27 mouse cellular contexts compared by ENCODE assay signal in the genomic region with DNA sequence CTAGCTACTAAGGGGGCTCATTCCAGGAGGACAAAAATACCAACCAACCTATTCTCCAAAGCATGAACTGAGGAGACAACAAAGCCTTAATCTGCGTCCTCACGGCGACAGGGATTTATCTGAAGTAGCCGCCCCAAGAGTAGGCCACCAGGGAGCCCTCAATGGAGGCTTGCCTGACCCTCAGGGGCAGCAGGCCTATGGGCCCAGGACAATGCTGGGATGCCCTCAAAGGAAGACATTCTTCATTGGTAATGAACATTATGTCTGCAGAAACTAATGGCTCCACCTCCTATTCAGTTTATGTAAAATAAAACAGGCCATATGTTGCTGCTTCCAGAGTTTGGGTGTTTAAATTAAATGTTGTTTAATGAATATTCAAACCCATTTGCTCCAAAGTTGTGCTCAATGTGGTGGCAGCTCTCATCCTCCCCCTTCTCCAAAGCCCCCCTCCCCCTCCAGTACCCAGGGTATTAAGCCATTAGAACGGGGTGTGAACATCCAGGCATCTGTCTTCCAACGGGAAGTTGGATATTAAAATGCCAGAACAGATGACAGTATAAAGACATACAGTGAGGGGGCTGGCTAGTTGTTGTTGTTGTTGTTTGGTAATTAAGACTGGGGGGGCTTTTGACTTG. TPM values are rescaled to one million over a fixed set of nuclear protein-coding genes. Genes with fewer than 3 reads are reported as not detected.
A peak's percentile ranks its signal among the peaks of the same experiment; 100 is the strongest.
DNase-seq lines count a peak whose midpoint lies in the region; ATAC-seq and TF ChIP-seq lines count a peak whose summit lies in the region.
"Had no signal": no experiment of that assay in that cellular context is flagged by ENCODE, and none has a peak within 500 bp of the region (broad histone marks: within the 10 kb centered on the region; RNA-seq: fewer than 3 reads in every experiment).

No protein-coding gene starts in this region.

- H3K9ac ChIP-seq in forebrain, embryonic 11.5 days (ENCODE audit: low read length) = no peak overlapping the region
- H3K9ac ChIP-seq in midbrain, postnatal 0 days (replicated peaks; ENCODE audit: low read length, poor library complexity, severe bottlenecking) = no peak overlapping the region
- no peak overlapping the region for H3K9ac ChIP-seq in forebrain, embryonic 16.5 days (replicated peaks; ENCODE audit: low read depth, low read length)
- H3K9ac ChIP-seq: hindbrain, embryonic 15.5 days; intestine, embryonic 15.5 days; liver, embryonic 14.5 days had no signal

- TF ChIP-seq CTCF in midbrain, postnatal 0 days (IDR thresholded peaks at IDR 0.05) = no peak
- TF ChIP-seq CTCF in brain, embryonic 14.5 days (IDR thresholded peaks at IDR 0.05; ENCODE audit: borderline replicate concordance, extremely low read depth, insufficient read depth, insufficient read length) = no peak

- no peak for TF ChIP-seq POLR2A in brain, embryonic 14.5 days (IDR thresholded peaks at IDR 0.05; ENCODE audit: borderline replicate concordance, extremely low read depth, insufficient read depth, insufficient read length, poor library complexity, severe bottlenecking)

- no peak overlapping the region for H3K4me3 ChIP-seq in forebrain, embryonic 10.5 days
- H3K4me3 ChIP-seq in forebrain, embryonic 11.5 days (ENCODE audit: low read depth, low read length) = no peak overlapping the region
- H3K4me3 ChIP-seq in midbrain, embryonic 10.5 days = no peak overlapping the region
- H3K4me3 ChIP-seq in midbrain, postnatal 0 days (ENCODE audit: low read depth, low read length) = no peak overlapping the region
- H3K4me3 ChIP-seq in forebrain, embryonic 16.5 days (replicated peaks; ENCODE audit: low read length) = no peak overlapping the region
- H3K4me3 ChIP-seq: hindbrain, embryonic 15.5 days; intestine, embryonic 15.5 days had no signal

- 78% methylated on average over 6 of the region's 6 CpGs for WGBS in forebrain, embryonic 10.5 days
- 63% methylated on average over 6 of the region's 6 CpGs for WGBS in forebrain, embryonic 11.5 days
- WGBS in midbrain, embryonic 10.5 days = 74% methylated on average over 6 of the region's 6 CpGs
- 50% methylated on average over 6 of the region's 6 CpGs for WGBS in midbrain, postnatal 0 days
- WGBS in forebrain, embryonic 16.5 days = 54% methylated on average over 6 of the region's 6 CpGs

- ATAC-seq in forebrain, embryonic 11.5 days (replicated peaks; ENCODE audit: low FRiP score) = no peak
- ATAC-seq in midbrain, postnatal 0 days (ENCODE audit: low FRiP score) = no peak
- peak; percentile 83 for ATAC-seq in forebrain, embryonic 16.5 days
- ATAC-seq: intestine, embryonic 15.5 days had no signal

- H3K4me2 ChIP-seq in forebrain, embryonic 11.5 days (ENCODE audit: low read depth, low read length, severe bottlenecking) = no peak overlapping the region
- H3K4me2 ChIP-seq in midbrain, postnatal 0 days (ENCODE audit: low read depth, low read length, poor library complexity, severe bottlenecking) = no peak overlapping the region
- H3K4me2 ChIP-seq in forebrain, embryonic 16.5 days (ENCODE audit: low read length) = no peak overlapping the region
- H3K4me2 ChIP-seq: hindbrain, embryonic 15.5 days; intestine, embryonic 15.5 days had no signal

- DNase-seq in forebrain, embryonic 10.5 days (ENCODE audit: extremely low spot score, low spot score) = no peak
- no peak for DNase-seq in forebrain, embryonic 11.5 days (ENCODE audit: low spot score)
- DNase-seq in midbrain, embryonic 10.5 days (ENCODE audit: low spot score) = no peak
- DNase-seq in midbrain, postnatal 0 days (ENCODE audit: low spot score) = no peak
- DNase-seq in brain, embryonic 14.5 days (ENCODE audit: low read depth) = peak; percentile 90
- no peak for DNase-seq in left cerebral cortex, adult 9 months (ENCODE audit: low spot score in 2 of 2)
- DNase-seq in urinary bladder, adult 2 months (ENCODE audit: low spot score) = no peak
- DNase-seq: adrenal gland, adult 8-10 months; cerebellum, adult 9-10 months; cerebellum, postnatal 36 days; gastrocnemius, postnatal 10 days; heart, postnatal 14 days; kidney, adult 2 months; kidney, postnatal 36 days; layer of hippocampus, postnatal 36 days; liver; lung, adult 2 months; lung, postnatal 10 days; retina, postnatal 1 day; right cerebral cortex, postnatal 14 days; thymus, postnatal 4 days had no signal

- peaks cover 12% of the 10 kb centered on the region for H3K9me3 ChIP-seq in forebrain, embryonic 10.5 days
- H3K9me3 ChIP-seq in forebrain, embryonic 11.5 days (ENCODE audit: control insufficient read depth, low read length) = peaks cover 6% of the 10 kb centered on the region; the same call in 1 of the 2 replicates
- H3K9me3 ChIP-seq in midbrain, embryonic 10.5 days (replicated peaks) = peaks cover 10% of the 10 kb centered on the region
- no peaks in the 10 kb centered on the region for H3K9me3 ChIP-seq in midbrain, postnatal 0 days (ENCODE audit: low read length)
- peaks cover 3% of the 10 kb centered on the region; the same call in 1 of the 2 replicates for H3K9me3 ChIP-seq in forebrain, embryonic 16.5 days (ENCODE audit: control insufficient read depth, low read length)
- H3K9me3 ChIP-seq: intestine, embryonic 15.5 days had no signal

- H3K27ac ChIP-seq in forebrain, embryonic 10.5 days = 0 out of 2 replicates have a peak overlapping the region, but pooled peaks have one; percentile 21
- no peak overlapping the region for H3K27ac ChIP-seq in forebrain, embryonic 11.5 days (ENCODE audit: low read depth, low read length)
- 0 out of 2 replicates have a peak overlapping the region, but pooled peaks have one; percentile 13 for H3K27ac ChIP-seq in midbrain, embryonic 10.5 days (replicated peaks)
- no peak overlapping the region for H3K27ac ChIP-seq in midbrain, postnatal 0 days (ENCODE audit: low read depth, low read length)
- peak overlapping the region; percentile 74 for H3K27ac ChIP-seq in forebrain, embryonic 16.5 days (ENCODE audit: low read length)
- H3K27ac ChIP-seq: hindbrain, embryonic 15.5 days; intestine, embryonic 15.5 days; liver, embryonic 14.5 days; macrophage had no signal

- peaks cover 7% of the 10 kb centered on the region; the same call in 1 of the 2 replicates for H3K27me3 ChIP-seq in forebrain, embryonic 10.5 days (ENCODE audit: poor library complexity, severe bottlenecking)
- H3K27me3 ChIP-seq in forebrain, embryonic 11.5 days (ENCODE audit: control insufficient read depth, insufficient read depth, low read length) = no peaks in the 10 kb centered on the region
- H3K27me3 ChIP-seq in midbrain, embryonic 10.5 days (ENCODE audit: low read depth, poor library complexity, severe bottlenecking) = 0 out of 2 replicates have a peak, but pooled peaks cover 12% of the 10 kb centered on the region
- H3K27me3 ChIP-seq in midbrain, postnatal 0 days (ENCODE audit: insufficient read depth, low read length) = no peaks in the 10 kb centered on the region
- no peaks in the 10 kb centered on the region for H3K27me3 ChIP-seq in forebrain, embryonic 16.5 days (replicated peaks; ENCODE audit: control insufficient read depth, insufficient read depth, low read length)
- H3K27me3 ChIP-seq: hindbrain, embryonic 15.5 days; intestine, embryonic 15.5 days had no signal

- peaks cover 27% of the 10 kb centered on the region for H3K4me1 ChIP-seq in forebrain, embryonic 10.5 days
- H3K4me1 ChIP-seq in forebrain, embryonic 11.5 days (replicated peaks; ENCODE audit: control insufficient read depth, insufficient read depth, low read length) = peaks cover 7% of the 10 kb centered on the region; the same call in 1 of the 2 replicates
- H3K4me1 ChIP-seq in midbrain, embryonic 10.5 days = peaks cover 29% of the 10 kb centered on the region
- H3K4me1 ChIP-seq in midbrain, postnatal 0 days (ENCODE audit: insufficient read depth, low read length) = no peaks in the 10 kb centered on the region
- peaks cover 20% of the 10 kb centered on the region for H3K4me1 ChIP-seq in forebrain, embryonic 16.5 days (replicated peaks; ENCODE audit: control insufficient read depth, insufficient read depth, low read length)

- no peaks in the 10 kb centered on the region for H3K36me3 ChIP-seq in forebrain, embryonic 10.5 days (replicated peaks)
- no peaks in the 10 kb centered on the region for H3K36me3 ChIP-seq in forebrain, embryonic 11.5 days (ENCODE audit: control insufficient read depth, insufficient read depth, low read length)
- no peaks in the 10 kb centered on the region for H3K36me3 ChIP-seq in midbrain, embryonic 10.5 days
- no peaks in the 10 kb centered on the region for H3K36me3 ChIP-seq in midbrain, postnatal 0 days (ENCODE audit: insufficient read depth, low read length)
- H3K36me3 ChIP-seq in forebrain, embryonic 16.5 days (ENCODE audit: control insufficient read depth, insufficient read depth) = no peaks in the 10 kb centered on the region
- H3K36me3 ChIP-seq: G1E; hindbrain, embryonic 15.5 days; intestine, embryonic 15.5 days had no signal

RNA-seq across cellular contexts. Expression of gene Rps24, which starts 25.7 kb away (rescaled TPM):
- polyA plus RNA-seq in forebrain, embryonic 10.5 days (2016; fragmentation: Nextera tagmentation; extraction: Ambion mirVana) = 1,109 and 1,125 TPM in 2 replicates
- polyA plus RNA-seq in forebrain, embryonic 11.5 days (2014; fragmentation: Nextera tagmentation; extraction: Ambion mirVana) = 939 and 1,035 TPM in 2 replicates
- polyA plus RNA-seq in midbrain, embryonic 10.5 days (2016; fragmentation: Nextera tagmentation; extraction: Ambion mirVana) = 915 and 1,078 TPM in 2 replicates
- 1,066 and 1,223 TPM in 2 replicates for total RNA-seq in midbrain, postnatal 0 days (2014; rRNA removed)
- 799 and 839 TPM in 2 replicates for polyA plus RNA-seq in midbrain, postnatal 0 days (2015; fragmentation: Nextera tagmentation; extraction: Ambion mirVana)
- 2,169 and 2,228 TPM in 2 replicates for polyA plus RNA-seq in brain, embryonic 14.5 days (2012; rRNA removed)
- 482 and 530 TPM in 2 replicates for polyA plus RNA-seq in forebrain, embryonic 16.5 days (2015; fragmentation: Nextera tagmentation; extraction: Ambion mirVana)
- polyA plus RNA-seq in urinary bladder, adult 2 months (2012; rRNA removed) = 3,174 and 4,024 TPM in 2 replicates

RNA-seq across cellular contexts. Expression of gene Polr3a, which starts 25.8 kb away (rescaled TPM):
- polyA plus RNA-seq in forebrain, embryonic 10.5 days (2016; fragmentation: Nextera tagmentation; extraction: Ambion mirVana) = 21.2 and 21.3 TPM in 2 replicates
- polyA plus RNA-seq in forebrain, embryonic 11.5 days (2014; fragmentation: Nextera tagmentation; extraction: Ambion mirVana) = 20.1 and 21.1 TPM in 2 replicates
- 18.3 and 21.0 TPM in 2 replicates for polyA plus RNA-seq in midbrain, embryonic 10.5 days (2016; fragmentation: Nextera tagmentation; extraction: Ambion mirVana)
- total RNA-seq in midbrain, postnatal 0 days (2014; rRNA removed) = 22.0 and 24.3 TPM in 2 replicates
- polyA plus RNA-seq in midbrain, postnatal 0 days (2015; fragmentation: Nextera tagmentation; extraction: Ambion mirVana) = 12.5 and 14.6 TPM in 2 replicates
- polyA plus RNA-seq in brain, embryonic 14.5 days (2012; rRNA removed) = 12.4 and 16.4 TPM in 2 replicates
- polyA plus RNA-seq in forebrain, embryonic 16.5 days (2015; fragmentation: Nextera tagmentation; extraction: Ambion mirVana) = 20.8 and 23.8 TPM in 2 replicates
- 11.4 and 12.7 TPM in 2 replicates for polyA plus RNA-seq in urinary bladder, adult 2 months (2012; rRNA removed)

Comparison
In these comparisons a context has a peak if more than half of its experiments do, and no peak if none do; other contexts are left out.
1. H3K27ac ChIP-seq: peak in forebrain, embryonic 10.5 days (single experiment), midbrain, embryonic 10.5 days (single experiment) and forebrain, embryonic 16.5 days (single experiment); none in forebrain, embryonic 11.5 days (single experiment) and midbrain, postnatal 0 days (single experiment).